Mouse (Mus musculus): ENCODE results near the gene Gm11027. TPM values are rescaled to one million over a fixed set of nuclear protein-coding genes. Genes with fewer than 3 reads are reported as not detected.
"Not testable (repeated sequence)": the region's sequence is repeated elsewhere in the genome, so short reads cannot be mapped to it uniquely, and the experiment has no call there.

Gene Gm11027
- not detected in 2 replicates for polyA plus RNA-seq (2016; fragmentation: Nextera tagmentation; extraction: Ambion mirVana)

DNA sequence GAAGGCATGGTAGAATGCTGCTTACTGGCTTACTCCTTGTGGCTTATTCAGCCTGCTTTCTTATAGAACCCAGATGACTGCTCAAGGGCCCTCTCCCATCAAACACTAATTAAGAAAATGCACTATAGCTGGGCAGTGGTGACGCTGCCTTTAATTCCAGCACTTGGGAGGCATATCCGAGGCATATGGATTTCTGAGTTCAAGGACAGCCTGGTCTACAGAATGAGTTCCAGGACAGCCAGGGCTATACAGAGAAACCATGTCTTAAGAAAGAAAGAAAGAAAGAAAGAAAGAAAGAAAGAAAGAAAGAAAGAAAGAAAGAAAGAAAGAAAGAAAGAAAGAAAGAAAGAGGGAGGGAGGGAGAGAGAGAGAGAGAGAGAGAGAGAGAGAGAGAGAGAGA is at the start of gene Gm11027:
TSS of gene Gm11027 (plus strand) at position 301 of the 400 bp plus-strand sequence.
- not testable (repeated sequence) for H3K9me3 ChIP-seq (replicated peaks); H3K36me3 ChIP-seq; H3K4me1 ChIP-seq; H3K27ac ChIP-seq (replicated peaks); DNase-seq (ENCODE audit: low spot score); H3K27me3 ChIP-seq (ENCODE audit: low read depth, poor library complexity, severe bottlenecking); H3K4me3 ChIP-seq
- WGBS: 78% methylated on average over 2 of the region's 2 CpGs

DNA sequence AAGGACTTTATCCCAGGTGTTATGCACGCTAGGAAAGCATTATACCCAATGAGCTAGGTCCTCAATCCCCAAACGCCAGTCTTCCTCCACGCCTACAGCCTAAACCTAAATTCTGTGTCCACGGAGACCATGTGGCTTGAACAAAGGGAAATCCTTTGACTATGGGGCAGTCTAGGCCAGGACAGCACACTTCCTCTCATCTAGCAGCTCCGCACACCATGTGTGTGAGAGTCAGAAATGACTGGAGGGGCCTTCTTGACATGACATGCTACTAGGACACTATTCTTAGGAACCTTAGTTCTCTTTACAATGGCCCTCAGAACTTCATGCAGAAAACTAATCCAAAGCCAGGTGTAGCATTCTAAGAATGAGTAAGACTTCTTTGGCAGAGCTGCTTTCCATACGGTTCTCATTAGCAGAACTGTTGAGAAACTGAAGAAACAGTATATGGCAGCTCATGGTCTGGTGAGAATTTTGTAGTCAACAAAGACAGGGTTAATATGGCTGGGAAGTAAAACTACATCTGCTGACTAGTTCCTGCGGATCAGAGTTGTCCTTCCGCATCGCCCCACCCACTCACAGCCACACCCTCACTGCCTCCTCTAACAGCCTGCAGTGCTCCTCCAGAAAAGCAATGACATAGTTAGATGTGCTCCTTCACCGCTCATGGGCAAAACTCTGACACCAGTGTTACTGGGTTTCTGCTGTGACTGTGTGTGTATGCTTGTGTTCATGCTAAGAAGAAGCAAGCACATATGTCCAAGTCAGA is 48.7 kb upstream of the Gm11027 start:
- Histone ChIP-seq H3K36me3 (peaks cover 29% of the 10 kb centered on the region), H3K27ac (replicated peaks) (no peak overlapping the region), H3K9me3 (replicated peaks) (no peaks in the 10 kb centered on the region), H3K4me1 (no peaks in the 10 kb centered on the region), H3K27me3 (ENCODE audit: low read depth, poor library complexity, severe bottlenecking) (no peaks in the 10 kb centered on the region), H3K4me3 (no peak overlapping the region)
- 91% methylated on average over 10 of the region's 10 CpGs for WGBS
- DNase-seq (ENCODE audit: low spot score): no peak

- no peak overlapping the region for H3K27ac ChIP-seq (replicated peaks)
- H3K4me3 ChIP-seq: no peak overlapping the region
- H3K9me3 ChIP-seq (replicated peaks): no peaks in the 10 kb centered on the region
- H3K27me3 ChIP-seq (ENCODE audit: low read depth, poor library complexity, severe bottlenecking): no peaks in the 10 kb centered on the region
- no peak for DNase-seq (ENCODE audit: low spot score)
- WGBS: 82% methylated on average over 3 of the region's 3 CpGs
- H3K4me1 ChIP-seq: no peaks in the 10 kb centered on the region
- peaks cover 20% of the 10 kb centered on the region for H3K36me3 ChIP-seq
These were observed 45.7 kb upstream of the Gm11027 start for GRCm38 (mm10) chr12:116229451-116229850.

DNA sequence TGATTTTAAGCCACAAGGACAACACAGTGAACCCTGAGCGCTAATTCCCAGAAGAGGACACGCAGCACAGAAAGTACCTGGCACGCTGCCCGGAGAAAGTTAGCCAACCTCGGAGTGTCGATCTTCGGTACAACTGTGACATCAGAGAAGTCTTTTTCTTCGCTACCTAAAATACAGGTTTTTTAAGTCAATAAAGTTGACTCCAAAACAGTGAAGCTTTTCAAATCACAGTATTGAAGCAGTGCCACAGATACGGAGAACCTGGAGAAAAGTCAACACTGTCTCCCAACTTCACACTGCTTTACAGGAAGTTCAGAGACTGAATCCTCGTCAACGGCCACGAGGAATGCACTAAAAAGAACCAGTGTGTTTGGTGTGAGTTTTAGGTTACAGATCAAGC is 43.6 kb upstream of the Gm11027 start:
- no peak for DNase-seq (ENCODE audit: low spot score)
- no peak overlapping the region for H3K4me3 ChIP-seq
- no peaks in the 10 kb centered on the region for H3K27me3 ChIP-seq (ENCODE audit: low read depth, poor library complexity, severe bottlenecking)
- whole genome bisulfite sequencing: 93% methylated on average over 12 of the region's 12 CpGs
- H3K27ac ChIP-seq (replicated peaks): no peak overlapping the region
- H3K4me1 ChIP-seq: no peaks in the 10 kb centered on the region
- no peaks in the 10 kb centered on the region for H3K9me3 ChIP-seq (replicated peaks)
- 0 out of 2 replicates have a peak, but pooled peaks cover 6% of the 10 kb centered on the region for H3K36me3 ChIP-seq

GRCm38 (mm10) chr12:116232061-116232460 is 43.1 kb upstream of the Gm11027 start:
- Histone ChIP-seq H3K36me3 (0 out of 2 replicates have a peak, but pooled peaks cover 6% of the 10 kb centered on the region), H3K27ac (replicated peaks) (no peak overlapping the region), H3K4me1 (no peaks in the 10 kb centered on the region), H3K9me3 (replicated peaks) (no peaks in the 10 kb centered on the region), H3K27me3 (ENCODE audit: low read depth, poor library complexity, severe bottlenecking) (no peaks in the 10 kb centered on the region), H3K4me3 (no peak overlapping the region)
- no peak for DNase-seq (ENCODE audit: low spot score)
- WGBS: 84% methylated on average over 1 of the region's 1 CpGs

GRCm38 (mm10) chr12:116235356-116235755 is 39.8 kb upstream of the Gm11027 start:
- 82% methylated on average over 4 of the region's 4 CpGs for WGBS
- no peaks in the 10 kb centered on the region for H3K9me3 ChIP-seq (replicated peaks)
- no peak overlapping the region for H3K4me3 ChIP-seq
- DNase-seq (ENCODE audit: low spot score): no peak
- H3K27ac ChIP-seq (replicated peaks): no peak overlapping the region
- H3K36me3 ChIP-seq: no peaks in the 10 kb centered on the region
- H3K27me3 ChIP-seq (ENCODE audit: low read depth, poor library complexity, severe bottlenecking): no peaks in the 10 kb centered on the region
- H3K4me1 ChIP-seq: no peaks in the 10 kb centered on the region

DNA sequence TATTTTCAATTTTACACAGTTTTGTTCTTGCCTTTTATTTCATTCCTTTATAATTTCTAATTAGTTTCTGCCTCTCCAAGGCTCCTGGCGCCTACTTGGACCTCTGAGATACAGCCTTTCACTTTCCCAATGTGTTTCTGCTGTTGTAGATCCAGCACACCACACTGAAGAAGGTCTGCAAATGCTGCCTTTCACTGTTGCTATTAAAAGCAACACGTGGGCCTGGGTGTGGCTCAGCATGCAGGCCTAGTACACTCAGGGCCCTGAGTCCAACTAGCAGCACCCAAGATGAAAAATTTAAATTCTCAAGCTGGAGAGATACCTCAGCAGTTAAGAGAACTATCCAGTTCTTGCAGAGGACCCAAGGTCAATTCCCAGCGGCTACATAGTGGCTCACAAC is 38.5 kb upstream of the Gm11027 start:
- H3K9me3 ChIP-seq (replicated peaks): no peaks in the 10 kb centered on the region
- 84% methylated on average over 3 of the region's 3 CpGs for WGBS
- DNase-seq (ENCODE audit: low spot score): no peak

GRCm38 (mm10) chr12:116238370-116238769 is 36.8 kb upstream of the Gm11027 start:
- H3K27me3 ChIP-seq (ENCODE audit: low read depth, poor library complexity, severe bottlenecking): no peaks in the 10 kb centered on the region
- no peak overlapping the region for H3K27ac ChIP-seq (replicated peaks)
- no peaks in the 10 kb centered on the region for H3K4me1 ChIP-seq
- no peak overlapping the region for H3K4me3 ChIP-seq
- H3K9me3 ChIP-seq (replicated peaks): no peaks in the 10 kb centered on the region
- H3K36me3 ChIP-seq: peaks cover 6% of the 10 kb centered on the region
- DNase-seq (ENCODE audit: low spot score): no peak

More for the DNA sequence above, 38.5 kb upstream of the Gm11027 start:
- H3K36me3 ChIP-seq: no peaks in the 10 kb centered on the region; the same call in 1 of the 2 replicates
- no peaks in the 10 kb centered on the region for H3K27me3 ChIP-seq (ENCODE audit: low read depth, poor library complexity, severe bottlenecking)
- no peak overlapping the region for H3K4me3 ChIP-seq
- H3K27ac ChIP-seq (replicated peaks): no peak overlapping the region
- H3K4me1 ChIP-seq: no peaks in the 10 kb centered on the region

DNA sequence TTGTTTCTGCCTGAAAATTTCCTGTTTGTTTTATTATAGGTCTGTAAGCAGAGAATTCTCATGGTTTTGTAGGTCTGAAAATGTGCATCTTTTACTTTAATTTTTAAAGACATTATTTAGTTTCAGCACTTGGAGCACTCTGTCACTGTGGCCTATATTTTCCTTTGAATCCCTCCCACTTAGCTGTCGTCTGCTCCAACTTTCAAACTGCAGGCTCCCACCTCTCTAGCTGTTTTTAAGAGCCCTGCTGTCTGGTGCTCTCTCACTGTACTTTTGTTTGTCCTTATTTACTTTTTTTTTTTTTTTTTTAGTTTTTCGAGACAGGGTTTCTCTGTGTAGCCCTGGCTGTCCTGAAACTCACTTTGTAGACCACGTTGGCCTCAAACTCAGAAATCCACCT is 36.4 kb upstream of the Gm11027 start:
- DNase-seq (ENCODE audit: low spot score): no peak
- Histone ChIP-seq H3K9me3 (replicated peaks) (no peaks in the 10 kb centered on the region), H3K27me3 (ENCODE audit: low read depth, poor library complexity, severe bottlenecking) (no peaks in the 10 kb centered on the region), H3K36me3 (peaks cover 6% of the 10 kb centered on the region), H3K4me3 (no peak overlapping the region), H3K27ac (replicated peaks) (no peak overlapping the region), H3K4me1 (no peaks in the 10 kb centered on the region)
- whole genome bisulfite sequencing: 69% methylated on average over 3 of the region's 3 CpGs

- no peak for DNase-seq (ENCODE audit: low spot score)
- Histone ChIP-seq H3K27ac (replicated peaks) (no peak overlapping the region), H3K36me3 (peaks cover 32% of the 10 kb centered on the region), H3K27me3 (ENCODE audit: low read depth, poor library complexity, severe bottlenecking) (no peaks in the 10 kb centered on the region), H3K4me3 (no peak overlapping the region), H3K9me3 (replicated peaks) (no peaks in the 10 kb centered on the region), H3K4me1 (no peaks in the 10 kb centered on the region)
- WGBS: 81% methylated on average over 1 of the region's 1 CpGs
These were observed 30.6 kb upstream of the Gm11027 start for GRCm38 (mm10) chr12:116244601-116245000.

DNA sequence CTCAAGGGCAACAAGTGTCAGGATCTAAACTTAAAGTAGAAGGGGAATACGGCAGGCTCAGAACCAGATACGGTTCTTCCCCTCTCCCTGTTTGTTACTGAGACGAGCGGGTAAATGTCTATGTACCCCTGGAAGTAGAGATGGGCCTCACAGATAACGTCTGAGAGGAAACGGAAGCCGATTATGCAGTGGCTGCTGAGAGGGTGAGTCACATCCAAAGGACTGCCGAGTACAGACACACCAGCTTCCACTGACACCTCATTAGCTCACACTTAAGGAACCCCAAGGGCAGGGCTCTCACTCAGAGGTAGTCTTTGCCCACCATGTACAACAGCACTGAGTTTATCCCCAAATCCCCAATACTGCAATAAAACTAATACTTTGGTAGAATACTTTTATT is 20.5 kb upstream of the Gm11027 start:
- 86% methylated on average over 8 of the region's 8 CpGs for whole genome bisulfite sequencing
- Histone ChIP-seq H3K36me3 (peaks cover 20% of the 10 kb centered on the region), H3K4me3 (no peak overlapping the region)

GRCm38 (mm10) chr12:116255636-116256035 is 19.6 kb upstream of the Gm11027 start:
- Histone ChIP-seq H3K27ac (replicated peaks) (no peak overlapping the region), H3K9me3 (replicated peaks) (no peaks in the 10 kb centered on the region), H3K36me3 (peaks cover 20% of the 10 kb centered on the region), H3K4me3 (no peak overlapping the region), H3K27me3 (ENCODE audit: low read depth, poor library complexity, severe bottlenecking) (no peaks in the 10 kb centered on the region), H3K4me1 (no peaks in the 10 kb centered on the region)
- 89% methylated on average over 11 of the region's 11 CpGs for WGBS
- no peak for DNase-seq (ENCODE audit: low spot score)

More for the DNA sequence above, 20.5 kb upstream of the Gm11027 start:
- Histone ChIP-seq H3K27me3 (ENCODE audit: low read depth, poor library complexity, severe bottlenecking) (no peaks in the 10 kb centered on the region), H3K9me3 (replicated peaks) (no peaks in the 10 kb centered on the region), H3K27ac (replicated peaks) (no peak overlapping the region), H3K4me1 (no peaks in the 10 kb centered on the region)
- DNase-seq (ENCODE audit: low spot score): no peak

DNA sequence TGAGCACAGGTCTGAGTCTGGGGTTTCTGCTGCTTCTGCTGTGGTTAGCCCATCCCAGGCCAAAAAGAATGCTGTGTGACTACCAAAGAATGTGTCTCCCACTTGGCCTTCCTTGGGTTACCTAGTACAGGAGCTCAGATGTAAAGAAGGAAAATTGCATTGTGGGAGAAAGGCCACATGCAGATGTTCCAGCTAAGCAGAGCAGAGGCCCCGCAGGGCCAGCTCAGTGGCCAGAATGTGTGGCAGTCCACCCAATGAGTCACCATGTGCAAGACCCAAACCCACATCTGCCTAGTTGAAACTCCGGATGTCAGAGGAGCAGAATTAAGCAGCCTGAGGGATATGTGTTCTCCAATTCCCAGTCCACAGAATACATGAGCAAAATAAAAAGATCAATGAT is 16.9 kb upstream of the Gm11027 start:
- Histone ChIP-seq H3K4me1 (peaks cover 24% of the 10 kb centered on the region), H3K27me3 (ENCODE audit: low read depth, poor library complexity, severe bottlenecking) (no peaks in the 10 kb centered on the region), H3K36me3 (peaks cover 20% of the 10 kb centered on the region), H3K9me3 (replicated peaks) (no peaks in the 10 kb centered on the region), H3K4me3 (no peak overlapping the region), H3K27ac (replicated peaks) (no peak overlapping the region)
- no peak for DNase-seq (ENCODE audit: low spot score)
- 93% methylated on average over 2 of the region's 2 CpGs for WGBS
